Mouse (Mus musculus) erythroblast, embryonic 14.5 days (primary cell): ENCODE data around the gene Mid1.

Experiments used
- GATA1 ChIP-seq: IDR thresholded peaks from 2 replicates; pipeline ENCODE4 v1.6.1; 2012; ENCODE audit warnings: low read length, inconsistent platforms, mixed read lengths
- TAL1 ChIP-seq: IDR thresholded peaks from 3 replicates; pipeline ENCODE4 v1.6.1; 2012; ENCODE audit warnings: low read length, inconsistent platforms, mixed read lengths

- TF ChIP-seq GATA1 (no peak), TAL1 (no peak)
Measured at GRCm38 (mm10) chrX:169903656-169904055, 218.7 kb downstream of the Mid1 start.
